Mouse (Mus musculus): ENCODE measurements around the gene Zbtb38.

- TF ChIP-seq CTCF (IDR thresholded peaks at IDR 0.05; ENCODE audit: control insufficient read depth, insufficient read depth, low read length) (no peak), POLR2A (IDR thresholded peaks at IDR 0.05; ENCODE audit: borderline replicate concordance, control insufficient read depth, low read depth, low read length) (no peak)
These were observed 63.6 kb downstream of the Zbtb38 start for GRCm38 (mm10) chr9:96689076-96689475.
